Mouse (Mus musculus): Measurements from ENCODE around the gene Ppm1d.

DNA sequence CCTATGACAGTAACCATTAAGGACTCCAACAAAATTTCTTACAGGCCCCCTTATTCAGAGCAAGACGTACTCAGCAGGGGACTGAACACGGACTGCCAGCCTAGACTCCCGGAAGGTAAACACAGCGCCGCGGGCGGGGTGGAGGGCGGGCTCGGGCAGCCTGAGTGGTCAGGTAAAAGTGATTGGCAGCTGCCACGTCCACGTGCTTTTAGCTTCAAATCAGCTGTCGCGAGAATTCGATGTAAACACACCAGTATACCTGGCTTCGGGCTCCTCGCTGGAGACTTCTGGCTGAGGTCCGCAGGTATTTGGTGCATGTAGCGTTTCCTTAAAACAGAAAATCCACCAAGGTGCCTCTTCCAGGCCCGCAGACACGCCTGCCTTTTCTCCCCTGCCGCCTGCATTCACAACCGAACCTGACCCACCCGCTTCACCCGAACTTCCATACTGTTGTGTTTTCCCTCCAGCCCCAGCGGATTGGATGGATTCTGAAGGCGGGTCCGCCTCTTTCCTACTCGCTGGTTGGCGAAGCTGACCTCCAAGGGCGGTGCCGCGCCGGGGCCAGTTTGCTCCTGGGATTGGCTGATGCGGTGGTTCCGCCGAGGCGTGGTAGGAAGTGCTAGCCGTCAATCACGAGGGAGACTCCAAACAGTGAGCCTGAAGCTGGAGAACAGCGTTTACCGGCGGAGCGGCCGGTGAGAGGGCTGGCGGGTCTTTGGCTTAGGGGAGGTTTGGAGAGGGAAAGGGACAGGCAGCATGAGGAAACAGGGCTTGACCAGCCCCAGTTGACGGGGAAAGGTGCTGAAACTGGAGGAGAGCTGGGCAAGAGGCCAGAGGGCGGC is 41.7 kb downstream of the Ppm1d start, which contains the start of gene Bcas3:
- TF ChIP-seq CTCF (conservative IDR thresholded peaks at IDR 0.05; ENCODE audit: insufficient read depth, insufficient read length, low read depth, low read length): no peak
- TF ChIP-seq POLR2A (IDR thresholded peaks at IDR 0.05; ENCODE audit: low read depth, low read length): peak; percentile 81

Data from kidney, adult 2 months (tissue).